Mouse (Mus musculus): ENCODE data around the gene Rad9b.

- TF ChIP-seq CTCF (conservative IDR thresholded peaks at IDR 0.05; ENCODE audit: insufficient read depth, insufficient read length, low read depth, low read length) (peak; percentile 94), POLR2A (IDR thresholded peaks at IDR 0.05; ENCODE audit: low read depth, low read length) (no peak)
Observed at GRCm38 (mm10) chr5:122379374-122380155, 25.5 kb upstream of the Rad9b start.

All from kidney, adult 2 months (tissue).